Mouse (Mus musculus) lung, postnatal 0 days (tissue): ENCODE data around the gene Diaph2.

Source experiments
- CTCF ChIP-seq: IDR thresholded peaks from 2 replicates; pipeline ENCODE4 v1.5.1; 2016; ENCODE audit warnings: antibody characterized with exemption, mild to moderate bottlenecking
- EP300 ChIP-seq: IDR thresholded peaks from 2 replicates; pipeline ENCODE4 v1.6.1; 2016; ENCODE audit warnings: antibody characterized with exemption, mild to moderate bottlenecking, control low read depth

GRCm38 (mm10) chrX:129745976-129746375 is 3.6 kb upstream of the Diaph2 start:
- TF ChIP-seq CTCF: no peak
- TF ChIP-seq EP300: no peak
